Mouse (Mus musculus) erythroblast, embryonic 14.5 days (primary cell): ENCODE measurements around the gene Arsa.

ENCODE experiments used
- GATA1 ChIP-seq: IDR thresholded peaks from 2 replicates; pipeline ENCODE4 v1.6.1; 2012; ENCODE audit warnings: low read length, inconsistent platforms, mixed read lengths
- TAL1 ChIP-seq: IDR thresholded peaks from 3 replicates; pipeline ENCODE4 v1.6.1; 2012; ENCODE audit warnings: low read length, inconsistent platforms, mixed read lengths

DNA sequence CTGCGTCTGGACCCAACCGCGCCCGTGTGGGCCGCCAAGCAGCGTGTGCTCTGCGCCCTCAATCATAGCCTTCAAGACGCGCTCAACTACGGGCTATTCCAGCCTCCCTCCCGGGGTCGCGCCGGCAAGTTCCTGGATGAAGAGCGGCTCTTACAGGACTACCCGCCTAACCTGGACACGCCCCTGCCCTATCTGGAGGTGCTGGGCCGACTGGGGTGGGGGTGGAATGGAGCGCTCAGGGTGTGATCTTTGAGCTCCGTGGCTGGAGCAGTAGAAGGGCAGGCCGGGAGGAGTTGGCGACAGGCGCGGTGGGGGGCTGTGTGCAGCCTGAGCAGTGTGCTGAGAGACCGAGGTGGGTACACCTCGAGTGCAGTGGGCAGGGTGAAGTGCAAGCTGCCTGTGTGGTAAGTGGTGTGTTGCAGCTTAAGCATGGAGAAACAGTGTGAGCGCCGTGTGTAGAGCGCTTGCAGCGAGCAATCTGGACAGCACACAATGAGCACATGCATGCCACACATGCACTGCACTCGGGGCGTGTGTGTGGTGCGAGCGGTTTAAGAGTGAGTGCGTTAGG lies 23.1 kb upstream of the Arsa start:
- TF ChIP-seq TAL1: no peak
- TF ChIP-seq GATA1: no peak
